Comparison of ENCODE assay signal across 23 mouse cellular contexts in genomic region chr13:115880616-115881015, GRCm38 (mm10).
A peak's percentile ranks its signal among the peaks of the same experiment; 100 is the strongest.
DNase-seq lines count a peak whose midpoint lies in the region; ATAC-seq and TF ChIP-seq lines count a peak whose summit lies in the region.
"Had no signal": no experiment of that assay in that cellular context is flagged by ENCODE, and none has a peak within 500 bp of the region (broad histone marks: within the 10 kb centered on the region; RNA-seq: fewer than 3 reads in every experiment).

No protein-coding gene starts in this region.

- no peaks in the 10 kb centered on the region for H3K27me3 ChIP-seq in lung, postnatal 0 days (replicated peaks; ENCODE audit: insufficient read depth, low read length)
- no peaks in the 10 kb centered on the region for H3K27me3 ChIP-seq in limb, embryonic 12.5 days
- H3K27me3 ChIP-seq: embryonic facial prominence, embryonic 13.5 days; heart, embryonic 13.5 days; hindbrain, embryonic 15.5 days; Patski had no signal

- H3K9me3 ChIP-seq in lung, postnatal 0 days (ENCODE audit: low read length) = no peaks in the 10 kb centered on the region
- no peaks in the 10 kb centered on the region for H3K9me3 ChIP-seq in limb, embryonic 12.5 days
- H3K9me3 ChIP-seq: embryonic facial prominence, embryonic 13.5 days; forebrain, embryonic 10.5 days; heart, embryonic 13.5 days; hindbrain, embryonic 15.5 days had no signal

- H3K4me2 ChIP-seq in lung, postnatal 0 days (replicated peaks; ENCODE audit: low read depth, low read length) = no peak overlapping the region
- H3K4me2 ChIP-seq in limb, embryonic 12.5 days = no peak overlapping the region
- H3K4me2 ChIP-seq: embryonic facial prominence, embryonic 13.5 days; heart, embryonic 13.5 days; hindbrain, embryonic 15.5 days had no signal

- 0 out of 2 replicates have a peak, but pooled peaks have one; percentile 23 for ATAC-seq in lung, postnatal 0 days
- ATAC-seq in limb, embryonic 12.5 days (ENCODE audit: insufficient number of reproducible peaks, insufficient read depth, low FRiP score, low TSS enrichment, low read depth) = peak; percentile 68; the same call in 1 of the 2 replicates
- ATAC-seq: activated CD4-positive, CD25-positive, alpha-beta regulatory T cell, adult 4 months; CD4-positive, CD25-positive, alpha-beta regulatory T cell, adult 4 months; forebrain, embryonic 14.5 days; intestine, embryonic 16.5 days; Patski had no signal

- no peak for TF ChIP-seq EP300 in lung, postnatal 0 days (IDR thresholded peaks at IDR 0.05)

- H3K4me1 ChIP-seq in lung, postnatal 0 days (ENCODE audit: insufficient read depth, low read depth, low read length) = no peaks in the 10 kb centered on the region
- H3K4me1 ChIP-seq in limb, embryonic 12.5 days (replicated peaks) = no peaks in the 10 kb centered on the region
- H3K4me1 ChIP-seq: embryonic facial prominence, embryonic 13.5 days; forebrain, embryonic 10.5 days; heart, embryonic 13.5 days; hindbrain, embryonic 15.5 days had no signal

- no peak overlapping the region for H3K27ac ChIP-seq in lung, postnatal 0 days (ENCODE audit: low read length)
- no peak overlapping the region for H3K27ac ChIP-seq in limb, embryonic 12.5 days
- H3K27ac ChIP-seq: embryonic facial prominence, embryonic 13.5 days; forebrain, embryonic 10.5 days; heart, embryonic 13.5 days; hindbrain, embryonic 15.5 days had no signal

- no peak overlapping the region for H3K9ac ChIP-seq in lung, postnatal 0 days (replicated peaks; ENCODE audit: low read depth)
- H3K9ac ChIP-seq in limb, embryonic 12.5 days (replicated peaks) = no peak overlapping the region
- H3K9ac ChIP-seq: embryonic facial prominence, embryonic 13.5 days; heart, embryonic 13.5 days; hindbrain, embryonic 15.5 days had no signal

- H3K4me3 ChIP-seq in lung, postnatal 0 days (ENCODE audit: low read depth, low read length) = no peak overlapping the region
- H3K4me3 ChIP-seq in limb, embryonic 12.5 days (replicated peaks) = no peak overlapping the region
- H3K4me3 ChIP-seq: embryonic facial prominence, embryonic 13.5 days; forebrain, embryonic 10.5 days; heart, embryonic 13.5 days; hindbrain, embryonic 15.5 days had no signal

- 68% methylated on average over 1 of the region's 1 CpGs for WGBS in lung, postnatal 0 days
- WGBS in limb, embryonic 12.5 days = 31% methylated on average over 1 of the region's 1 CpGs

- DNase-seq in lung, postnatal 0 days (ENCODE audit: low spot score) = peak; percentile 24
- no peak for DNase-seq in lung, postnatal 10 days
- peak; percentile 76 for DNase-seq in adipocyte (ENCODE audit: low spot score)
- DNase-seq in cerebellum, adult 9-10 months = no peak
- no peak for DNase-seq in cerebellum, postnatal 14 days
- no peak for DNase-seq in adrenal gland, adult 8-10 months
- DNase-seq: adrenal gland, adult 2 months; cerebellum, adult 8-10 months; cerebellum, postnatal 36 days; gastrocnemius, postnatal 36 days; heart, adult 11 months; heart, postnatal 36 days had no signal

- TF ChIP-seq CTCF in lung, postnatal 0 days (IDR thresholded peaks at IDR 0.05) = no peak

- no peaks in the 10 kb centered on the region for H3K36me3 ChIP-seq in lung, postnatal 0 days (ENCODE audit: insufficient read depth, low read length)
- no peaks in the 10 kb centered on the region for H3K36me3 ChIP-seq in limb, embryonic 12.5 days
- H3K36me3 ChIP-seq: embryonic facial prominence, embryonic 13.5 days; forebrain, embryonic 10.5 days; G1E; heart, embryonic 13.5 days; hindbrain, embryonic 15.5 days had no signal

Comparison
In these comparisons a context has a peak if more than half of its experiments do, and no peak if none do; other contexts are left out.
1. DNase-seq: peak in lung, postnatal 0 days (single experiment) and adipocyte (single experiment); none in lung, postnatal 10 days (single experiment), cerebellum, adult 9-10 months (single experiment), cerebellum, postnatal 14 days (0 of 2) and adrenal gland, adult 8-10 months (single experiment).